Mouse (Mus musculus) embryo, embryonic 10.5 days (tissue): Measurements from ENCODE around the gene Krt16.
A peak's percentile ranks its signal among the peaks of the same experiment; 100 is the strongest.
"Not testable (repeated sequence)": the region's sequence is repeated elsewhere in the genome, so short reads cannot be mapped to it uniquely, and the experiment has no call there.

Experiments used
- DNase-seq: peaks from one replicate; pipeline ENCODE4 v3.0.0-alpha.2; 2015; ENCODE audit warnings: low spot score

Gene Krt16

DNA sequence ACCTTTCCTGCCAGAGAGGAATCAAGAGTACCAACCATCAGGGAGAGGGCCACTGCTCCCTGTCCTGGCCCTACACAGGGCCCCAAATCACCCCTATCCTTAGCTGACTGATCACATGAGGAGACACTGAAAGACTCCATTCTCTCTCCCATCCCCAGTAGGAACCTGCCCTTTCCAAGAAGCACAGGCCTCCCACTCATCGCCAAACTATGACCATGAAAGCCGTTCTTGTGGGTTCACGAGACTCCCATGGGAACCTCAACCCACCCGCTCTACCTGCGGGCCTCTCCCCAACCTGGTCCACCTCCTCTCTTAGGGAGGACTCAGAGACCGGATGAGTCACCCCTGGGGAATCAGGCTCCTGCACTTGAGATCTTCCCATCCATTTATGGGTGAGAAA is 6.8 kb upstream of the Krt16 start:
- no peak for DNase-seq

DNA sequence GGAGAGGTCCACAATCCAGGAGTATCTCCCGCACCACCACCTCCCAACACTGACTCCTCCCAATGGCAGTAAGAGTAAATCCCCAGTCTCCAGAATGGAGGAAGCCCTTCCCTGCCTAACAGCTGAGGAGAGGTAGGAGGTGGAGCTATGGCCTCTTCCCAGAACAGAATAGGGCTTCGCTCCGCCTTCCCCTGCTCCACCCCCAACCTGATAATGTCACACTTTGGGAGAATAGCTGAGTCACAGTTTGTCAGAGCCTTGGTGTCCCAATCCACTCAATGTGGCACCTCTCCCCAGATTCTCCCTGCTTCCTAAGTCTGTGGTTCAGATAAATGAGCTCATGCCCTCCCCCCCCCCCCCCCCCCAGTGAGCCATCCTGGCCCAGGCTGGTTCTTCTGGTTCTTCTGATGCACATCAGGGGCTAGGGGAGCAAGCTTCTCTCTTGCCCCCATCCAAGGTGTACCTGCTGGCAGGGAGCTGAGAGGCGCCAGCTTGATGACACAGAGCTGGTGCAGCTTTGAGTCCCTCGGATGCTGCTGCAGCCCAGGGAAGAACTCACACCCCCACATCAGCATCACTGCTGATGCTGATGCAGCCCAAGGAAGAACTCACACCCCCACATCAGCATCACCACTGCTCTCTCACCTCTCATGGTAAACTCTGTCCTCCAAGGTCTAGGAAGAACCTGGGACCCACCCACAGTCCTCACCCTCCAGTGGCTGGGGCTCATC is 5.8 kb upstream of the Krt16 start:
- no peak for DNase-seq

- DNase-seq = not testable (repeated sequence)
These were observed 2.2 kb downstream of the Krt16 start for GRCm38 (mm10) chr11:100246471-100246870.

DNA sequence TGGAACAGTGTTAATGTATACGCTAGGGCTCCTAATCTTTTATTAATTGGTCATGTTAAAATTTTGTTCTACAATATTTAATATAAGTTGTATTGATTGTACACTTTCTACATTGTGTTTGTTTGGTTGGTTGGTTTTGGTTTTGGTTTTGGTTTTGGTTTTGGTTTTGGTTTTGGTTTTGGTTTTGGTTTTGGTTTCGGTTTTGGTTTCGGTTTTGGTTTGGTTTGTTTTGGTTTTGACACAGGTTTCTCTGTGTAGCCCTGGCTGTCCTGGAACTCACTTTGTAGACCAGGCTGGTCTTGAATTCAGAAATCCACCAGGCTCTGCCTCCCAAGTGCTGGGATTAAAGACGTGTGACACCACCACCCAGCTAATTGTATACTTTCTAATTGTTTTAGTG is 8.4 kb downstream of the Krt16 start:
- DNase-seq = not testable (repeated sequence)

DNA sequence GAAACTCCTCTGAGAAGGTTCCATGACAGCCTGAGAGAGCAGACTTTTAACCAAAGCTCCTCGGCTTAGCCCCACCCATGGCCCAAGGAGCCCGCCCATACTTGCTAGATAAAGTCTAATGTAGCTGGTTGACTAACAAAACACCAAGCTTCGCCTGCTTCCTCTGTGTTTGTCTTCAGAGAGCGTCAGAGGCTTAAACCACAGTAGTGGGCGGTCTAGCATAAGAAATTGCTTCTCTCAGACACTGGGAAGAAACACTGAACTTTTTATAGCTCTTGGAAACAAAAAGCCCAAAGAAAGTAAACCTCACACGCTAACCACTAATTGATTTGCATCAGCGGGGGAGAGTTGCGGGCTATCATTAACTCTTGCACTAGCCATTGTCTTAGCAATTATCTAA is 27.0 kb downstream of the Krt16 start:
- DNase-seq = no peak

- no peak for DNase-seq
These were observed 29.4 kb downstream of the Krt16 start for GRCm38 (mm10) chr11:100219304-100219703.

- DNase-seq = no peak
These were observed 40.2 kb downstream of the Krt16 start for GRCm38 (mm10) chr11:100208542-100208941.

GRCm38 (mm10) chr11:100207498-100207897 is 41.2 kb downstream of the Krt16 start, which contains the start of gene Krt14:
TSS of gene Krt14 (minus strand) at chr11:100207548.
- no peak for DNase-seq

GRCm38 (mm10) chr11:100203448-100203847 is 45.3 kb downstream of the Krt16 start:
- DNase-seq = peak; percentile 81

- no peak for DNase-seq
These were observed 45.8 kb downstream of the Krt16 start for GRCm38 (mm10) chr11:100202906-100203305.

DNA sequence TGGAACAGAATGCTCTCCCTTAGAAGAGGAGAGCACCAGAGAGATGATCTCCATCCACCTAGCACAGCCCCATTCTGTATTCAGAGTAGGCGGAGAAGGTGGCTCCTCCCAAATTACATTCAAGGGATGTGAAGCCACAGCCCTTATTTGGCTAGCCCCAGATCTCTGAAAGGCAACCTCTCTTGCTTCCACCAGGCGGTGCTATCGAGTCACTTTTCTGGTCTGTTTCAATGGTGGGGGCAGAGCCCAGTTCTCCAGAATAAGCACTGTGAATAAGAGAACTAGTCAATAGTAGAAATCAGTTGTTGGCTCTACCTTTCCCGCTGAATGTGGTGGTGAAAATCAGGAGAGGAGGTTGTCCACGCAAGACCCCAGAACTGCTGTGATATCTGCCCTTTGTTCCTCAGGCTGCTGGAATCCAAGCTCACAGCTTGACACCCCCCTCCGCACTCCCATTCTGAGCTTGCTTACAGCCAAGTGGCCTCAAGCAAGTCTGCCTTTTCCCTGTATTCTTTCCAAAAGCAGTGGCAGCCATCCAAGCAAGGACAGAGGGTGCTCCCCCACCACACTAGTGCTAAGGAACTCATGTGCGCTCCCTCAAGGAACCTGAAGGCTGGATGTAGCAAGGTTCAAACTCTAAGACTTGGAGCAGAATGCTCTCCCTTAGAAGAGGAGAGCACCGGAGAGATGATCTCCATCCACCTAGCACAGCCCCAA is 48.4 kb downstream of the Krt16 start:
- peak; percentile 37 for DNase-seq

DNA sequence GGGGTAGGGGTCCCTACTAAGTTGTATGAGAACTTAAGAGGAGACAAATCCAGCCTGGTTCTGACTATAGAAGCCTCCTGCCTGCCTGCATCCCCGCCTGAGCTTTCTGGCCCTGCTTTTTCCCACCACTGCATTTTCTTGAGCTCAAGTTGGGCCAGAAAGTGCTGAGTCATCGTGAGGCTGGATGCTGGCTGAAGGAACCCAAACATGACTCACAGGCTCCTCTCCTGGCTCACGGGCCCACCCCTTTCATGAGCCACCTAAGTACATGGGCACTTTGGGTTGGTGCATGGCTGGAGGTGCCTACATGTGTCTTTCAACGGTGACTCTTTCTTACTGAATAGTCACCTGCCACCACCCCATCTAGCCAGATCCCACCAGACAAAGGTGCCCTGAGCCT is 50.0 kb downstream of the Krt16 start:
- DNase-seq = no peak
